Mouse (Mus musculus): ENCODE data around the gene Il23r. TPM values are rescaled to one million over a fixed set of nuclear protein-coding genes. Genes with fewer than 3 reads are reported as not detected.
"Not testable (repeated sequence)": the region's sequence is repeated elsewhere in the genome, so short reads cannot be mapped to it uniquely, and the experiment has no call there.

The Il23r gene
- total RNA-seq (2015; ENCODE audit: low replicate concordance), result not detected in 2 replicates
- total RNA-seq (2017; ENCODE audit: low replicate concordance), result not detected in 2 replicates

DNA sequence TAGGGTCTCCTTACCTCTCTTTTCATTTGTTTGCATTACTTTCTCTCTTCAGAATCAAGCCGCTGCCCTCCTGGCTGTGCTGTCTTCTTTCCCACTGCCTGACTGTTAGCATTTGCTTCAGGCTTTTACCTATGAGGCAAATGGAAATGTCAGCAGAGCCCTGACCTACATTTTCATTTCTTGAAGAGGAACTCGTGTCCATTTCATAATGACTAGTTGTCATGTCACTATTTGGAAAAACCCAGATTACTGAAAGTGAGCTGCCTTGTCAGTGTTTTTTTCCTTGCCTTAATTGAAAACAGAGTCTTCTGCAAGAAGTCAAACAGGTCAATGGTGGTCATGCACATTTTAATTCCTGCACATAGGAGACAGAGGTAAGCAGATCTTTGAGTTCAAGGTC lies at the start of gene Il23r:
Gene Il23r, minus strand, starts transcription at position 101 of the 400 bp plus-strand sequence.
- no peak for ATAC-seq (replicated peaks; ENCODE audit: low FRiP score, poor library complexity, severe bottlenecking)

DNA sequence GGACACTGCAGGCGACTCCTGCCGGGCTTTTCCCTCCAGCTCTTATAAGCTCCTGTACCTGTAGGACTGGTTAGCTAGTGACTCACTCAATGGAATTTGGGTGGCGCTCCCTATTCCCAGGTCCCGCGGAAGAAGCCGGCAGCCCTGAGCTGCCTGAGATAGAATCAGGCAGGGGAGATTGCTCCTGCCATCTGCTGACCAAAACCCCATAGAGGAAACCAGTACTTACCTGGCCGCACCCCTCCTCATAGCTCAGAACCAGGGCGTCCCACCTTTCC lies 44.1 kb upstream of the Il23r start, which contains the start of gene Tacstd2:
Gene Tacstd2, minus strand, starts transcription at position 20 of the 278 bp plus-strand sequence.
- ATAC-seq (replicated peaks; ENCODE audit: low FRiP score, poor library complexity, severe bottlenecking), result no peak

DNA sequence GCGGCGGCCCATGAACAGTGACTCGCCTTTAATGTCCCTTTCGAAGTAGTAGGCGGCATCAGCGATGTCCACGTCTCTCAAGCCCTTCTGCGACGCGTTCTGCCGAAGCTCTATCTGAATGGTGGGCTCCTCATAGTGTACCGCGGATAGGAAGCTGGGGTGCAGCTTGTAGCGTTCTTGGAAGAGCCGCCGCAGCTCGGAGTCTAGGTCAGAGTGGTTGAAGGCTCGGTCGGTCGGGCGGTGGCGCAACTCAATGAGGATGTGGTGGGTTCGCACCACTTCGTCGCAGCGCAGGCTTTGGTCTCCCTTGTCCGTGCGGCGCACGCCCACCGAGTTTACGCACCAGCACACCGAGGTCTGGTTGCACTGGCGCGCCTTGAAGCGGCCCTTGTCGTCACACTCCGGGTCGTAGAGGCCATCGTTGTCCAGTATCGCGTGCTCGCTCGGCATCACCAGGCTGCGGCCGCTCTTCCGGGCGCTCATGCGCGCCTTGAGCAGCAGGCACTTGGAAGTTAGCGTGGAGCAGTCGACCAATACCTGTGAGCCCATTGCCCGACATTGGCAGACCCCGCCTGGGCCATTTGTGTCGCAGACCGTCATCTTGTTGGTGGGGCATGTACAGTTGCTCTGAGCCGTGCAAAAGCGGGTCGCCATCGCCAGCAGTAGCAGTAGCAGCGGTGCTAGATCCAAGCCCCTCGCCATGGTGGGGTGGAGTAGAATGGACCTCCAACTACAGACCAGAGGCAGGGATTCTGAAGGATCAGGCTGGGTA lies 43.5 kb upstream of the Il23r start:
- no peak for ATAC-seq (replicated peaks; ENCODE audit: low FRiP score, poor library complexity, severe bottlenecking)

DNA sequence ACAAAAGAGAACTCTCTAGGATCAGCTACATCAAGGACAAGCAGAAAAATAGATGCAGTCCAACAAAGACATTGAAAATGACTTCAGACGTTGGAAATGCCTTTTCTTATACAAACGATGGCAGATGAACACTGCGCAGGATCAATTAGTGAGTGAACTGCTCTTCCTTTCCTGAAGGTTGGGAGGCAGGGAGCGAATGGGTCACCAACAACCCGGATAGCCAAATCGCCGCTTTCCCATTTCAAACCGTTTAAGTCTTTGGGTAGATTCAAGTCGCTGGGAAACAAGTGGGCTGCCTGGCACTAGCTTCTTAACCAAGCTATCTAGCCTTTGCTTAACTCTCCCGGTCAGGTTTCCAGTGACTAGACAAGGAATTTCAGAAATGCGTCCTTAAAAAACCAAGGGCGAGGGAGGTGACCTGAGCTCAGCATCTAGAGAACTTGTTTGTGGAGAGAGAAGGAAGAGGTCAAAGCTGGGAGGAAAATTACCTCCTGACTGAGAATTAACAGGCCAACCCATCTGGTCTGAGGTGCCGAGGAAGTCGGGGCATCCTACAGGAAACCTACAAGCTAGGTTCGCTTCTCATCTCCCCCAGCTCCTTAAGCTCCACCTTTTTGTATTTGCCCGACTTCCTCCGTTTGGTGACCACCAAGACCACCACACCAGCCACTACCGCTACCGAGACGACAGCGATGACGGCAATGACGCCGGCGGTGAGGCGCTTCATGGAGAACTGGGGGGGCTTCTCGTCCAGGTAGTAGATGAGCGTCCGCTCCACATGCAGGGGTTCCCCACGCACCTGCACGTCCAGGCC lies 42.7 kb upstream of the Il23r start:
- no peak for ATAC-seq (replicated peaks; ENCODE audit: low FRiP score, poor library complexity, severe bottlenecking)

DNA sequence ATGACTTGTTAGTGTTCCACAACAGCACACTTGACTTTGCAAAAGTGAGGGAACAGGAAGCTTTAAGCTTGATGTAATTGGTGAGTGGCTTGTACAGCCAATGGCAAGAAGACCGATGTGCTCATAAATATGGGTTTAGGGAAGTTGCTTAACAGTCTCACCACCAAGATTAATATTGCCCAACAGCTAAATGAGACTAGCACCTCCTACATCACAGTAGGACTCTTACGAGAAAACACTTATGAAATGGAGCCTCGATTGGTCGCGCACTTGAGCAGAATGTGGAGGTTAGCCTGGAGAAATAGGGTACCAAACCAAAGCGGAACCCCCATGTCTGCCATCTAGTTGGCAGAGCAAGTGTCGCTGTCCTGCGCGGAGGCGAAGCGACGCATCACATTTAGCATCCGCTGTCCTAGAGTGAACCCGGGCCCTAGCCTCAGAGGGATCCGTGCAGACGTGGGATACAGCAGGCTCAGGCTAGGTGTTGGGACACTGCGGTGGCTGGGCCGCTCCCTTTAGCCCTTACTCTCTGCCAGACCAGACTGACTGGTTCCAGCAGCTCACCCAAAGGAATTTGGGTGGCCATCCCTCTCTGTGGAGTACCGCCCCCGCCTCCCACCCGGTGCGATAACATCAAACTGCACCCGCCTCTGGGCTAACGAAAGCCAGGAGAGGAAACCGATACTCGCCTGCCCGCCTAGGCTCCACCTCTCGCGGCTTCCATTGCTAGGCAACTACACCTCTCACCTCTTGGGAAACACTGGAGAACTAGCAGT lies 41.2 kb upstream of the Il23r start:
- ATAC-seq (replicated peaks; ENCODE audit: low FRiP score, poor library complexity, severe bottlenecking), result no peak

DNA sequence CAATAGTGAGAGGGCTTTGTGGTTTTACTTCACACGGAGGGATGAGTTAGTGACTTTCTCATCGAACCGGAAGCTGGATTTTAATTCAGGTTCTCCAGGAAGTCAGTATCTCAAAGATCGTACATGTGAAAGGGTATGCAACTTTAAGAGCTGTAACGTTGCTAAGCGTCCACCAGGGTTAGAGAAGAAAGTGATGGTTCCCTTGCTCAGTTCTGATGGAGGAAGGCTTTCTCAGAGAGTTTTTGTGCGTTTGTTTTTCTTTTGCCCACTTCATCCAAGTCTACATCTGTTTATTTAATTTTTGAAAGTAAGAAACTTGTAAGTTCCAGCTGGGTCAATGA lies 40.1 kb upstream of the Il23r start:
- no peak for ATAC-seq (replicated peaks; ENCODE audit: low FRiP score, poor library complexity, severe bottlenecking)

DNA sequence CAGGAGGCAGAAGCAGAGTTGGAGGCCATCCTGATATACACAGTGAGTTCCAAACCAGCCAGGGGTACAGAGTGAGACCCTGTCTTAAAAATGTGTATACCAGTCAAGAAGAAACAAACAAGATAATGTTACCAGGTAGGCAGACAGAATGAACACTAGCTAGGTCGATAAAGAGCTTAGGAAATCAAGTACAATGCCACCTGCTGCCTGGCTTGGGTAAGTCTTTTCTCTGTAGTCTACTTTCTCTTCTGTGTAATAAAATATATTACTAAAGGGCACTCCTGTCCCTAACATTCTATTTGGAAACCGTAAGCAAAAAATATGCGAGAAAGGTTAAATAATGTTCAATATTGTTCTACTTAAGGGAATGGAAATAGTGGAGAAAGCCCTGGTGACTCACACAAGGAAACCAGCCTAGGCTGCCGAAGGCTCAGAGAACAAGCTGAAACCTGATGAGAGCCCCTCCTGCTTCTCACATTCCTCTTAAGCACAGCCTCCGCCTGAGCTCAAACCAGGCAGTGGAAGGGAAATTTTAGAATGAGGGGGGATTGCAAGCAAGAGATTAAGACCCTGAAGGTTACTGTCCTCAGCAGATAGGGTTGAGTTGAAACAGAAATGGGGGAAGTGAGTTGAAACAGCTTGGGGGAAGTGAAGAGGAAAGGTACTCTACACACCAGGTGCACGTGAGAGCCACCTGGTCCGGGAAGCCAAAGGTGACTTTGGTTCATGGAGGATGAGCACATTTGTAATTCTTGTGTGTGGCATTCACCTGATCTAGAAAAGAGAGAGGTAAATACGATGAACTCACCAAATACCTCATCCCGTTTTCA lies 39.6 kb upstream of the Il23r start:
- no peak for ATAC-seq (replicated peaks; ENCODE audit: low FRiP score, poor library complexity, severe bottlenecking)

DNA sequence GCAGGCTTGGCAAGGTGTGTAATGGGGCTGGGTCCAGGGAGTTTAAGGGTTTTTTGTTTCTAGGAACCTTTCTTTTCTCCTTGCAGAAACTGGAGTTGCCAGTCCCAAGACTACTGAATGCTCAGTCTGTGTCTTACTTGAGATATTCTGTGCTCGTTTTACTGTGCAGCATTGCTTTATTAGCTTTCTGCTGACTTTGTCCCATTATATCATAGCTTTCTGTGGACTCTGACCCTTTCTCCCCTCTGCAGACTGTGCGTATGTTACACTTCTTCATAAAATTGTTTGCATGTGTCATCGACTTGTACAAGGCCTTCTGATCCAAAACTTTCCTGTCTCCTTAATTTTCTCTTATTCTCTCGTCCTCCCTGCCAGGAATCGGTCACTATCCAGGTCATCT lies 34.7 kb upstream of the Il23r start:
- ATAC-seq (replicated peaks; ENCODE audit: low FRiP score, poor library complexity, severe bottlenecking), result no peak

DNA sequence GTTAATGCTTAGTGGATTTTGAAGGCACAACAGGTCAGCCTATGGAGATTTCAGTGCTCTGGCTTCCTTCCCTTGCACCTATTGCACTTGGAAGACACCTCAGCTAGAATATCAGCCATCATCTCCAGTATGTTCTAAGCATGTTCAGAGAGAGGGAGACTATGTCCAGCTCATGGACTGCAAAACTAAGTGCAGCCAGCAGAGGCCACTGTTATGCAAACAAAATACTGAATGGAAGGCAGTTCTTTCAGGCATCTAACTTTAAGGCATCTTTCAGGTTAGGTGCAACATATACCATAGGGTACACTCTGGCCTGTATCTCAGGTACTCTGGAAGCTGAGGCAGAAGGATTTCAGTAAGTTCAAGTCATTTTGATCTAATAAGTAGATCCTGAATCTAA lies 19.1 kb upstream of the Il23r start:
- ATAC-seq (replicated peaks; ENCODE audit: low FRiP score, poor library complexity, severe bottlenecking), result no peak

DNA sequence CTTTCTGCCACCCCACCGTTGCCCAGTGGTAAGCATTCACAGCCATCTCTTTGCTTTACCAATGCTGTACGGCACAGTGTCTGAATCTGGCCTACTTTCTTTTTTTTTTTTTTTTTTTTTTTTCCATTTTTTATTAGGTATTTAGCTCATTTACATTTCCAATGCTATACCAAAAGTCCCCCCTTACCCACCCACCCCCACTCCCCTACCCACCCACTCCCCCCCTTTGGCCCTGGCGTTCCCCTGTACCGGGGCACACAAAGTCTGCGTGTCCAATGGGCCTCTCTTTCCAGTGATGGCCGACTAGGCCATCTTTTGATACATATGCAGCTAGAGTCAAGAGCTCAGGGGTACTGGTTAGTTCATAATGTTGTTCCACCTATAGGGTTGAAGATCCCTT lies 10.3 kb upstream of the Il23r start:
- not testable (repeated sequence) for ATAC-seq (replicated peaks; ENCODE audit: low FRiP score, poor library complexity, severe bottlenecking)

DNA sequence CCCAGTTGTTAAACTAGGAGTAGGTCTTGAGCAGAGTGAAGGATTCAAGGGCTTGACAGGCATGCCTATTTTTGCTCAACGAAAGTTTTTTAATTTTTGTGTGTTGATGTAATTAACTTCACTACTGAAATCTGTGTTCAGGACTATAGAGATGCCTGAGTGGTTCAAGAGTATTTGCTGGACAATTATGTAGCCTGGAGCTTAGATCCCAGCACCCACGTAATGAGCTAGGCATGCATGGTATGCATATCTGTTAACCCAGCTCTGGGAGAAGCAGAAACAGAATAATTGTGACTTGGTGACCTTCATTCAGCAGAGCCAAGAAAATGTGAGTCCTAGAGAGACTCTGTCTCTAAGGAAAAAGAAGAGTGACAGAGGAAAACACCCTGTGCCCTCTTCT lies 10.6 kb downstream of the Il23r start:
- ATAC-seq (replicated peaks; ENCODE audit: low FRiP score, poor library complexity, severe bottlenecking), result no peak

DNA sequence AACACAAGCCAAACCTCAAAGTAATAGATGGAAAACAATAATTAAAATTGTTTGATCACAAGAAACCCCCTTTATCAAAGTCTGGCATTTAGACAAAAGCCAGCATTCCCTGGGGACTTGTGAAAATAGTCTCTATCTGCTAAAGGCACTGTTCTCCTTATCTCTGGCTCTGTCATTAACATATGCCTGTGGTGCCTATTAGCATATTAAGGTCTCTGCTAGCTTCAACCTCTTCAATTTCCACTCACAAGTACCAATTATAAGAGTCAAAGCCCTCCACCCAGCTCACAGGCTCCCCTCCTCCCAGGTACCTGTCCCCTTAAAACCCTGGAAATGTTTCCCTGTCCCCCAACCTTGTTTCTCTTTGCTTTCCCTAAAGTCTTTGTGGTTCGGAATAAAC lies 20.4 kb downstream of the Il23r start:
- no peak for ATAC-seq (replicated peaks; ENCODE audit: low FRiP score, poor library complexity, severe bottlenecking)

DNA sequence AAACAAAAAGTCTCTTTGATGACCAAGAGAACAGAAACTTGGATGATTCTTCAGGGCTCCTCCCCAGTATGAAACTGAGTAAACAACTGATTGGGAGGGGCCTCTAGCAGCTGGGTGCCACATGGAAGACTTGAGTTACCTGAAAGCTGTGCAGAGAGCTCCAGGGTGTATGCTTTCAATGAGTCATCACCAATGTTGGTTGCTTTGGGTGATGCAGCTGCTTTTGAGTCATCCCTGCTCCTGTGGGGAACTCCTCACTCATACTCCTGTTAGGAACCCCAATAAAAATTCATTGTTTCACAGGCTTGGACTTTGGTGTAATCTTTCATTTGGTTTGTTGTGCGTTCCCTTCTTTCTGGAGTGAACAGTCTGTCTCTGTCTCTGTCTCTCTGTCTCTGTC lies 32.2 kb downstream of the Il23r start:
- no peak for ATAC-seq (replicated peaks; ENCODE audit: low FRiP score, poor library complexity, severe bottlenecking)

DNA sequence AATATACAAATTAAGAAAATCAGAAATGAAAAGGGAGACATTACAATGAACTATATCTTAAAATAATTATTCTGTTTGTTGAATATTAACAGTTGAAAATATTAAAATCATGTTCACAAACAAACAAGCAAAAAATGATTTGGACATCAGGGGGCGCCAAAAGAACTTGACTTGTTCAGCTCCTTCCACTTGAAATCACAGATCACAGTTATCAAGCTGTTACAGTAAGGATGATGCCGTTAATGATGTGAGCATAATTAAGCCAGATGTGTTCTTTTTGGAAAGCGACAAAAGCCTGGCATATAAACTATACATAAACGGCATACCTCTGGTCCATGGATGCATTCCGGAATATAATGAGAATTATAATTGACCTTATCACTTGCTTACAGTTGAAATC lies 40.3 kb downstream of the Il23r start:
- ATAC-seq (replicated peaks; ENCODE audit: low FRiP score, poor library complexity, severe bottlenecking), result no peak

DNA sequence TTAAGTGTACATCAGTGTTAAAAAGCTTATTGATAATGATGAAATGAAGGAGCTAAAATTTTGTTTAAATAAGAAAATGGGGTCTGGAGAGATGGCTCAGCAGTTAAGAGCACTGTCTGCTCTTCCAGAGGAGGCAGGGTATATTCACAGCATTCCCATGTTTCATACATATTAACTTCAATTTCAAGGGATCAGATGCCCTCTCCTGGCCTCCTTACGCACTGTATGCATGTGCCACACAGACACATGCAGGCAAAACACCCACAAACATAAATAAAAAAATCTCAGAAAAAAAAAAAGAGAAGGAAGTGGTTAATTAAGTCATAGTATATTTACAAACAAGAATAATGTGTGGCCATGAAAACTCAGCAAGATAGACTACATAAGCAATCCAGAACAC lies 45.8 kb downstream of the Il23r start:
- ATAC-seq (replicated peaks; ENCODE audit: low FRiP score, poor library complexity, severe bottlenecking), result no peak

DNA sequence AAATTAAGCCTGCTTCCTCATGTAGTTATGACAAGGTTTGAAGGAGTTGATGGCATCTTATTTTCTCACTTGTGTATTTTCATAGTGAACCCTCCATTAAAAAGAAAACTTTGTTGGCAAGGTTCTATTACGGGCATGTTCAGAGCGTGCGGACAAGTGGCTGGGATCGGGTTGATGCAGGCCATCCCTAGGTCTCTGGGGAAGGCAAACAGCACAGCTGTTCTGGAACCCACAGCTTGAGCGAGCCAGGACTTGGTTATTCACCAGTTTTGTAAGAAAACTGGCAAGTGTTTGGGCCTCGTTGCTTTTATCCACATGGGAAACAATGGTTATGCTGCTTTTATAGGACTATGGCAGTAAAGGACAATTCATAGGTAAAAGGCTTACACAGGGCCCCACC lies 48.5 kb downstream of the Il23r start:
- ATAC-seq (replicated peaks; ENCODE audit: low FRiP score, poor library complexity, severe bottlenecking), result no peak

DNA sequence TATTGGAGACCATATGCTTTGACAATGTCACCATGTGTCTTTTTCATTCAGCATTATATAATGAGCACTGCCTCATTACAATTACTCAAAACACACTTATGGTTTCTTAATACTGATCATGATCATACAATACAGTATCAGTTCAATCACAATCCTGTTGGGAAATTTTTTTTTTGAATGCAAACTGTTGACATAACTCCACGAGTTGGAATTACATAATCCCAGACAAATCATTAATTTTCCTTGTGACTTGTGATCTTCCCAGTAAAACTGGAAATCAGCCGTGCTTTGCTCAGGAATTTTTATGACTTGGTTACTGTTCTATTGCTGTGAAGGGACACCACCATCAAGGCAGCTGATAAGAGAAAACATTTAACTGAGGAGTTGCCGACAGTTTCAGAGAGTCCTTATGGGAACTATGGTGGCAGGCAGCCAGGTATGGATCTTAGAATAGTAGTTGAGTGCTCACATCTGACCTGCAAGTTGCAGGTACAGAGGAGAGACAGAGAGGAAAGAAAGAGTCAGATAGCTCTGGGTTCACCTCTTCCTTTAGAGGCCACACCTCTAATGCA lies 53.8 kb downstream of the Il23r start:
- no peak for ATAC-seq (replicated peaks; ENCODE audit: low FRiP score, poor library complexity, severe bottlenecking)

DNA sequence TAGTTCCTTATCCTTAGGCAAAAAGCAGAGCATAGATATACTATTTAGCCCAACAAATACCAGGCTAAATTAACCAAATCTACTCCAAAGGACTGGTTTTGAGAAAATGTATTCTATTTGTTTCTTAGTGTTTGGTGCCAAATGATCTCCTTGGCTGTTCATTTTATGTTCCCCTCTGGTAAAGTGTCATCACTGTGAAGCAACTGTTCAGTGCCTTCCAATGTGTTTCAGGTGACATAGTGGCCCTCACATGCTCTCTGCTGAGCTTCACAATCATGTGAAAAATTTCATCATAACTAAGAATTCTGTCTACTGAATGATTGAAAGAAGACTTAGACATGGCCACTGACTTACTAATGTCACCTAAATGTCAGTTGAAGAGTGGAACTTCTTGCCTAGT lies 54.6 kb downstream of the Il23r start:
- ATAC-seq (replicated peaks; ENCODE audit: low FRiP score, poor library complexity, severe bottlenecking), result no peak

DNA sequence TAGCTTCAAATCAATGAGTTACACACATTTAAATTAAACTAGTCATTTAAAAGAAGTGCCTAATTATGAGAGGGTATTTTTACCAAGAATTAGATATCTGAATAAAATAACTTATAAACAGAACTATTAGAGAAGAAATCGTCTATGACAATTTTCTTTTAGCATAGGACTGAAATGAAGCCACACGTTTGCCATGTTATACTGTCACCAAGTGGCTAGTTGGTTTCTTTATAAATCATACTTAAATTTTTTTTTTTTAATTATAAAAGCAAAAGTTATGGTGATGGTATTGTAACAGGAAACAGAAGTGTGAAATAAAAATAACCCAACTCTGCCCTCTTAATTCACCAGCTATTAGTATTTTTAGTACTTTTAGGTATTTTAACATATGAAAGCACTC lies 55.4 kb downstream of the Il23r start:
- no peak for ATAC-seq (replicated peaks; ENCODE audit: low FRiP score, poor library complexity, severe bottlenecking)

DNA sequence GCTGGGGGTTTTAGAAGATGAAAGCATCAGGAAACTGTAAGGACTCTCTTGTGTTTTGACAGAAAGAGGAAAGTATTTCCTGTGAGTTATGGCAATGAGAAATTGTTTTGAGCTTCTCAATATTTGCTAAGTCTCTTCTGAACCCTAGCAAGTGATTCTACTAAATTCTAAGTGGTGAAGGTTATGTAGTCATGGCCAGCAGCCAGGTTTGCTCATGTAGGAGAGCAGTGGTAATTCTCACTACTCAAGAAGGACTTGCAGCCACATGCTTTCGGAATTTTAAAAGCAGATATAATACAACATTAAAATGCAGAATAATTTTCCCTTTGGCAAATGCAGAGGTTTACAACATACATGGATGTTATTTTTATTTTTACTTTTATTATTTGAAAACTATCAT lies 55.9 kb downstream of the Il23r start:
- no peak for ATAC-seq (replicated peaks; ENCODE audit: low FRiP score, poor library complexity, severe bottlenecking)
